Mouse (Mus musculus) liver, embryonic 15.5 days (tissue): ENCODE results near the gene Eml2. TPM values are rescaled to one million over a fixed set of nuclear protein-coding genes. Genes with fewer than 3 reads are reported as not detected.
A peak's percentile ranks its signal among the peaks of the same experiment; 100 is the strongest.

Experiments used
- ATAC-seq: fragments of 200-750 bp; cut with Nextera tagmentation; 2 replicates; pipeline ENCODE4 v1.8.0; 2017; ENCODE audit warnings: moderate number of reproducible peaks, mild to moderate bottlenecking, moderate library complexity; ENCODE audit not compliant: insufficient read depth
- H3K27ac ChIP-seq: fragments of 300-500 bp; sonication (generic); replicated peaks from 2 replicates; pipeline ENCODE4 v1.5.1; 2015; ENCODE audit warnings: mild to moderate bottlenecking, inconsistent platforms
- H3K27me3 ChIP-seq: fragments of 300-500 bp; sonication (generic); 2 replicates; pipeline ENCODE4 v1.6.1; 2015; ENCODE audit warnings: mild to moderate bottlenecking, inconsistent platforms
- H3K36me3 ChIP-seq: fragments of 300-500 bp; sonication (generic); replicated peaks from 2 replicates; pipeline ENCODE4 v1.6.1; 2015; ENCODE audit warnings: moderate library complexity, mild to moderate bottlenecking, inconsistent platforms
- H3K4me1 ChIP-seq: fragments of 300-500 bp; sonication (generic); replicated peaks from 2 replicates; pipeline ENCODE4 v1.6.1; 2015; ENCODE audit warnings: inconsistent platforms
- H3K4me2 ChIP-seq: fragments of 300-500 bp; sonication (generic); 2 replicates; pipeline ENCODE4 v1.6.1; 2015; ENCODE audit warnings: moderate library complexity, mild to moderate bottlenecking, inconsistent platforms
- H3K4me3 ChIP-seq: fragments of 300-500 bp; sonication (generic); replicated peaks from 2 replicates; pipeline ENCODE4 v1.5.1; 2015; ENCODE audit warnings: mild to moderate bottlenecking, inconsistent platforms
- H3K9ac ChIP-seq: fragments of 300-500 bp; sonication (generic); 2 replicates; pipeline ENCODE4 v1.6.1; 2015; ENCODE audit warnings: moderate library complexity, mild to moderate bottlenecking, inconsistent platforms
- H3K9me3 ChIP-seq: fragments of 300-500 bp; sonication (generic); replicated peaks from 2 replicates; pipeline ENCODE4 v1.6.1; 2016; ENCODE audit warnings: inconsistent platforms
- WGBS: fragments of 180-500 bp; shearing (Covaris S2); methylation state at CpG from one replicate; pipeline ENCODE4 v1.1.7; 2015; ENCODE audit warnings: mixed read lengths; ENCODE audit not compliant: insufficient replicate concordance; 5-methylcytosine and 5-hydroxymethylcytosine counted together
- polyA plus RNA-seq: library from polyadenylated mRNA; unstranded; fragments of >200 nt; fragmentation: Nextera tagmentation; extraction: Ambion mirVana; gene quantifications from 2 replicates; pipeline ENCODE4 v1.2.1, GENCODE M21; 2015

Eml2 gene
- polyA plus RNA-seq, 1 experiment from 2014 or later = 3.9 TPM

DNA sequence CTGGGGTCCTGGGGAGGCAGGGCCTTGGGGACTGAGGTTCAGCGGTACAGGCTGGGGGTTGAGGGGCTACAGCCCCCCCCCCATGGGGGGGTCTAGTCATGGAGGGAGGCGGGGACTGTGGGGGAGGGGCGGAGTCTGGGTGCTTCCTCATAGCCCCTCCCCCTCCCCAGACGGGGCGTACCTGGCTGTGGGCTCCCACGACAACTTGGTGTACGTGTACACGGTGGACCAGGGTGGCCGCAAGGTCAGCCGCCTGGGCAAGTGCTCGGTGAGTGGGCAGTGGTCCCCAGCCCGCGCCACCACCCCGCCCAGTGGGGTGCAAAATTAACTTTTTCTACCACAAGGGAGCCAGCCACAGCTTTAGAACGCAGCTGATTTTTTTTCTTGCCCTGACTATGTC lies 25.4 kb downstream of the Eml2 start:
- Histone ChIP-seq H3K9ac (no peak overlapping the region), H3K27me3 (no peaks in the 10 kb centered on the region), H3K36me3 (peaks cover 8% of the 10 kb centered on the region; the same call in 1 of the 2 replicates), H3K27ac (no peak overlapping the region), H3K4me2 (no peak overlapping the region), H3K4me3 (no peak overlapping the region), H3K4me1 (peaks cover 8% of the 10 kb centered on the region), H3K9me3 (no peaks in the 10 kb centered on the region)
- WGBS = 66% methylated on average over 15 of the region's 15 CpGs
- no peak for ATAC-seq

- Histone ChIP-seq H3K27ac (no peak overlapping the region), H3K27me3 (no peaks in the 10 kb centered on the region), H3K4me1 (peaks cover 8% of the 10 kb centered on the region), H3K4me2 (no peak overlapping the region), H3K4me3 (no peak overlapping the region), H3K9ac (no peak overlapping the region), H3K9me3 (no peaks in the 10 kb centered on the region), H3K36me3 (0 out of 2 replicates have a peak, but pooled peaks cover 8% of the 10 kb centered on the region)
- ATAC-seq = no peak
- WGBS = 55% methylated on average over 15 of the region's 15 CpGs
Measured at GRCm38 (mm10) chr7:19202065-19202850, 26.0 kb downstream of the Eml2 start.

DNA sequence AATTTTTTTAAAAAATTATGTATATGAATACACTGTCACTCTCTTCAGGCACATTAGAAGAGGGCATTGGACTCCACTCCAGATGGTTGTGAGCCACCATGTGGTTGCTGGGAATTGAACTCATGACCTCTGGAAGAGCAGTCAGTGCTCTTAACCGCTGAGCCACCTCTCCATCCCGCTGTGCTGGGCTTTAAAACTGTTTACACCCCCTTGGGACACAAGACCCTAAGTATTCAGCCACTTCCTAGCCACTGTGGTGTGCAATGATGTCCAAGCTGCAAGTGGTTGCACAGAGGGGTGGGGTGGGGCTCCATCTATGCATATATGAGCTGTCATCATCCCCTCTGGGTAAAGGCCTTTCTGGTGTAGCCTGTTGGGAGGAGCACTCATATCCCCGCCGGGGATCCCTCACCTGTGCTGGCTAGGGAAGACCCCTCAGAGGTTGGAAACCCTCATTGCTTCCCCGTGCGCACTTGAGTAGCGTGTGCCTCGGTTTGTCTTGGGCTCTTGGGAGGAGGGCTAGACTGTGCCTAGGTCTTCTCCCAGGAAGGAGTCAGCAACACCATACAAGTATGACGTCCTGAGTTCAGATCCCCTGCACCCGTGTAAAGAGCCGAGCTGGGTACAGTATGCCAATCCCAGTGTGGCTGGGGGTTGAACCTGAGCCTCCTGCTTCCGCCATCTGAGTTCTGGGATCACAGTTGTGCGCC lies 32.1 kb downstream of the Eml2 start:
- Histone ChIP-seq H3K4me1 (peaks cover 10% of the 10 kb centered on the region), H3K27me3 (peaks cover 26% of the 10 kb centered on the region), H3K27ac (no peak overlapping the region), H3K4me2 (no peak overlapping the region), H3K36me3 (0 out of 2 replicates have a peak, but pooled peaks cover 8% of the 10 kb centered on the region), H3K9ac (no peak overlapping the region), H3K4me3 (no peak overlapping the region), H3K9me3 (0 out of 2 replicates have a peak, but pooled peaks cover 5% of the 10 kb centered on the region)
- 71% methylated on average over 13 of the region's 13 CpGs for WGBS
- no peak for ATAC-seq

DNA sequence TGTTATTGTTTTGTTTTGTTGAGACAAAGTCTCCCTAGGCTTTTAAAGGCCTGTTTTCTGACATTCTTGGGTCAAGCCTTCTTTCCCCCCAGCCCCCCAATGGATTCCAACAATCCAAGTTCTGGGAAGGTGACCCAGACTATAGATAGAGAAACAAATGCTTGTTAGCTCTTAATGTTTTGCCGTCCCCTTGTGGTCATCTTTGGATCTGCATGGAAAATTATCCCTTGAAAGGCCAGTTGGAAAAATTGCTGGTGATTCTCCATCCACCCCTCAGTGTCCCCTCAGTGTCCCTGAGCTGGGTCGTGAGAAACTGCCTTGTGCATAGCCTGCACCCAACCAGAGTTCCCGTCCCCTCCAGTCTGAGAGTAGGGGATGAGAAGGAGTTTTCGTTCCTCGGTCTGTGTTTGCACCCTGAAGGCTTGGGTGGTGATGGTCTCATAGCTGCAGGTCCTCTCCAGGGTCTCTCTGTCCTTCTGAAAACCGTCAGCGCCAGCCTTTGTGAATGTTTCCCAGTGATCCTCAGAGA lies 32.8 kb downstream of the Eml2 start:
- Histone ChIP-seq H3K4me1 (peaks cover 10% of the 10 kb centered on the region), H3K27ac (no peak overlapping the region), H3K27me3 (peaks cover 33% of the 10 kb centered on the region), H3K9me3 (0 out of 2 replicates have a peak, but pooled peaks cover 5% of the 10 kb centered on the region), H3K9ac (no peak overlapping the region), H3K4me3 (no peak overlapping the region), H3K4me2 (no peak overlapping the region), H3K36me3 (0 out of 2 replicates have a peak, but pooled peaks cover 8% of the 10 kb centered on the region)
- ATAC-seq = no peak
- 48% methylated on average over 7 of the region's 7 CpGs for WGBS

DNA sequence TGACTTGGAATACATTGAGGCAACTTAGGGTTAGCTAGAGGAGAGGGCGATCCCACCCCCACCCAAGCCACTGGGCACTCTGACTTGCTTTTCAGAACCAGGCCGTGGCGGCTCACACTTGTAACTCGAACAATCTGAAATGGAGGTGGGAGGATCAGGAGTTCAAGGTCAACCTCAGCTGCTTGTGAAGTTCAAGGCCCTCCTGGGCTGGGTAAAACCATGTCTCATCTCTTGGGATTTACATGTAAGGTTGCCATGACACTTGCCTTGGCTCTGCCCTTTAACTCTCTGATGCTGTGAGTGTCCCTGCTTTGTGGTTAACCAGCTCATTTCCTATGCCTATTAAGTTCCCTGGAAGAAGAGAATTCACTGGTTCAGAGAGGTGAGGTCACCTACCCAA lies 33.3 kb downstream of the Eml2 start:
- Histone ChIP-seq H3K9me3 (0 out of 2 replicates have a peak, but pooled peaks cover 5% of the 10 kb centered on the region), H3K4me2 (no peak overlapping the region), H3K27me3 (peaks cover 38% of the 10 kb centered on the region), H3K4me1 (peaks cover 10% of the 10 kb centered on the region), H3K36me3 (0 out of 2 replicates have a peak, but pooled peaks cover 8% of the 10 kb centered on the region), H3K27ac (no peak overlapping the region), H3K4me3 (no peak overlapping the region), H3K9ac (no peak overlapping the region)
- no peak for ATAC-seq
- WGBS = 64% methylated on average over 4 of the region's 4 CpGs

DNA sequence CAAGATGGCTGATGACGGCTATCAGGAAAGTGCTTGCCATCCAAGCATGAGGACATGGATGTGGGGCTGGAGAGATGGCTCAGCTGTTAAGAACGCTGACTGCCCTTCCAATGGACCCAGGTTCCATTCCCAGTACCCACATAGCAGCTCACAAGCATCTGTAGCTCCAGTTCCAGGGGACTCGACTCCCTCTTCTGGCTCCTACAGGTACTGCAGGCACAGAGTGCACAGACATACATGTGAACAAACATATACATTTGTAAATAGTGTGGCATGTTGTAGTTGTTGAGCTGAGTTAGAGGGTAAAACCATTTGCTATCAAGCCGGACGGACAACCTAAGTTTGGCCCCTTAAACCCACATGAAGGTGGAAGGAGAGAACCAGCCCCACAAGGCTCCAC lies 33.8 kb downstream of the Eml2 start:
- H3K4me1 ChIP-seq = peaks cover 10% of the 10 kb centered on the region
- H3K4me2 ChIP-seq = no peak overlapping the region
- no peak overlapping the region for H3K27ac ChIP-seq
- H3K27me3 ChIP-seq = peaks cover 43% of the 10 kb centered on the region
- no peak overlapping the region for H3K9ac ChIP-seq
- 0 out of 2 replicates have a peak, but pooled peaks cover 5% of the 10 kb centered on the region for H3K36me3 ChIP-seq
- H3K9me3 ChIP-seq = 0 out of 2 replicates have a peak, but pooled peaks cover 5% of the 10 kb centered on the region
- 71% methylated on average over 5 of the region's 5 CpGs for WGBS
- no peak overlapping the region for H3K4me3 ChIP-seq
- ATAC-seq = no peak

DNA sequence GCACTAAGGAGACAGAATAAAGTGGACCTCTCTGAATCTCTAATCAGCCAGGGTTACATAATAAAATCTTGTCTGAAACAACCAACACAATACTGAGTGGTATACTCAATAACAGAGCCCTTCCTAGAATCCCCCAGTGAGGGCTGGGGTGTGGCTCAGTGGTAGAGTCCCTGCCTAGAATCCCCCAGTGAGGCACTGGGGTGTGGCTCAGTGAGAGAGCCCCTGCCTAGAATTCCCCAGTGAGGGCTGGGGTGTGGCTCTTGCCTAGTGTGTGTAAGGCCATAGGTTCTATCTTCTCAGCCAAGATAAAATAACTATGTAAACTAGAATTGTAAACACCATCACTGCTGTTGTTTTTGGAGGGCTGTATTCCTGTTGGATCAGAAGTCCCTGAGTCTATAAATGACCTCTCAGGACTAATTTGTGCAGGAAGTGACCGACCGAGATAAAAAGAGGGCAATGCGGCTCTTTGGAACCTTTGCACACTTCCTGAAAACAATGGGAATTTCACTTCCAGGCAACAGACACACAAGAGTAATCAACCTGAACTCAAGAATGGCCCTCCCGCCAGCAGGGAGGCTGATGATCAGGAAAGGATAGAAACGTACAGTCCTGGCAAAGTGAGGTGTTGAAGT lies 34.9 kb downstream of the Eml2 start:
- H3K36me3 ChIP-seq = no peaks in the 10 kb centered on the region
- ATAC-seq = no peak
- H3K4me1 ChIP-seq = peaks cover 10% of the 10 kb centered on the region
- no peak overlapping the region for H3K27ac ChIP-seq
- peaks cover 54% of the 10 kb centered on the region for H3K27me3 ChIP-seq
- 0 out of 2 replicates have a peak, but pooled peaks cover 5% of the 10 kb centered on the region for H3K9me3 ChIP-seq
- H3K4me3 ChIP-seq = no peak overlapping the region
- 40% methylated on average over 5 of the region's 5 CpGs for WGBS
- no peak overlapping the region for H3K4me2 ChIP-seq
- no peak overlapping the region for H3K9ac ChIP-seq

DNA sequence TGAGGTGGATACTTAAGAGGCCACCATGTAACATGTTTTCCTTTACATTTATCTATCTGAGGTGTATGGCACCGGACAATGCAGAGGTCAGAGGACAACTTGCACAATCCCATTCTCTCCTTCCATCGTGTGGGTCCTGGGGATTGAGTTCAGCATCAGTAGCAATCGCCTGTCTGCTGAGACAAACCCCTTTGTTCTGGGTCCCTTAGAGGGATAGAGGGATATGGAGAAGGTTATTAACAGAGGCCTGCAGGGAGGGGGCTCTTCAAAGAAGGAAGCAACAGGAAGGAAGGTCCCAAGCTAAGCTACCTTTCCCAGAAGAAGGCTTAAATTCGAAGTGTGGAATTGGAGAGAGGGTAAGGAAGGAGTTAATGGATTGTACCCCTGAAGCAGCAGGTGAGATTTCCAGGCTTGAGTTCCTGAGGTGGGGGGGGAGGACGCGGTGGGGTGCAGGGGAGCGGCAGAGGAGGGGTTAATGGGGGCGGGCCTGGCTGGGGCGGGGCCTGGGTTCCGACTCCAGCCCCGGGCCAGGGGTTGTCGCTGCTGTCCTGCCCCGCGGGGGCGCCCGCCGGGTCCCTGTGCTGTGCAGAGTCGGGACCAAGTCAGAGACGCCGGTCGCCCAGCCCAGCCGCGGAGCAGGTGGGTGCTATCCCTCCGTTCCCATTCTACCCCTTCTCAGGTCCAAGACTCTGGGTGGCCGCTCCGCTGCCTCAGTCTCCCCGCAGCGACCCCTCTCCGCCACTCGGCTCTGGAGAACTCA lies 36.0 kb downstream of the Eml2 start, which contains the start of gene Gpr4:
Gpr4 (plus strand) TSS at position 543 of the 760 bp plus-strand sequence.
- Histone ChIP-seq H3K9me3 (0 out of 2 replicates have a peak, but pooled peaks cover 5% of the 10 kb centered on the region), H3K36me3 (no peaks in the 10 kb centered on the region), H3K4me1 (peaks cover 10% of the 10 kb centered on the region), H3K27me3 (peaks cover 64% of the 10 kb centered on the region), H3K4me2 (peak within 1 kb of the TSS; percentile 64), H3K4me3 (peak within 1 kb of the TSS; percentile 44), H3K27ac (no peak within 1 kb of the TSS), H3K9ac (no peak within 1 kb of the TSS; the same call in 1 of the 2 replicates)
- WGBS = 4% methylated on average over 29 of the region's 30 CpGs
- peak; percentile 51 for ATAC-seq

DNA sequence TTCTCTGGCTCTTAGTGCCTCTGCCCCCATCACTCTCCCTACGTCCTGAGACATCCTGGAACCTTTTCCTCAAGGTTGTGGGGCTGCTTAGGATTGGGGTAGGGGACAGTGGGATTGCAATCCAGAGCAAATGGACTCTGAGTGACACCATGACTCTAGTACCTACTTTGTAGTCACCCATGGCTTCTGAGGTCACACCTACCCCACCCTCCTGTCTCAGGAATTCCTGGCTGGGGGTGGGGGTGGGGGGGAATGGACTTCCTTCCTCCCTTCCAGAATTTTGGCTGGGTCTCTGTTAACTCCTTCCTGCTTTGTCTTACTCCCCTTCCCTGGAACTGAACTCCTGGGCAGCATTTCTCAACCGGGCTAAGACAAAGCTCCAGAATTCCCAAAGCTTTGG lies 37.2 kb downstream of the Eml2 start:
- 42% methylated on average over 2 of the region's 2 CpGs for WGBS
- ATAC-seq = no peak
- Histone ChIP-seq H3K9ac (no peak overlapping the region), H3K36me3 (no peaks in the 10 kb centered on the region), H3K4me1 (peaks cover 10% of the 10 kb centered on the region), H3K27me3 (peaks cover 74% of the 10 kb centered on the region), H3K27ac (no peak overlapping the region), H3K4me3 (no peak overlapping the region), H3K4me2 (peak overlapping the region; percentile 64; the same call in 1 of the 2 replicates), H3K9me3 (0 out of 2 replicates have a peak, but pooled peaks cover 5% of the 10 kb centered on the region)

DNA sequence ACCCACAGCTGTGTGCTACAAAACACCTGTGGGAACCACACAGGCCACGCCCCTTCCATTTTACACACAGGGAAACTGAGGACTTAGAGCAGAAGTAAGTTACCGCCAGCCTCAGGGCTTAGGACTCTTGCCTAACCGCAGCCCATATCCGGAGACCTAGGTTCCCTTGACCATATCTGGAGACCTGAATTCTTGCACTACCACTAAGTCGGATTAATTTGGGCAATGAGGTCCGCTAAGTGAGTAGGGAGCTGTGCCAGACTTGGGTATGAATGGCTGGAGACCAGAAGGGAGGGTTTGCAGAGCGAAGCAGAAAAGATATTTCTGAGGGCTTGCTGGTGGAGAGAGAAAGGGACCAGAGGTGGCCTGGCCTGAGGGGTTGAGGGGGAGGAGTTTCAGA lies 38.1 kb downstream of the Eml2 start:
- H3K9me3 ChIP-seq = 0 out of 2 replicates have a peak, but pooled peaks cover 5% of the 10 kb centered on the region
- H3K9ac ChIP-seq = no peak overlapping the region
- H3K27ac ChIP-seq = no peak overlapping the region
- peak overlapping the region; percentile 6; the same call in 1 of the 2 replicates for H3K4me2 ChIP-seq
- no peak overlapping the region for H3K4me3 ChIP-seq
- WGBS = 51% methylated on average over 7 of the region's 7 CpGs
- no peak for ATAC-seq
- peaks cover 78% of the 10 kb centered on the region for H3K27me3 ChIP-seq
- H3K36me3 ChIP-seq = no peaks in the 10 kb centered on the region
- H3K4me1 ChIP-seq = peaks cover 10% of the 10 kb centered on the region
